Mouse (Mus musculus) testis, postnatal 14 days (tissue): ENCODE results near the gene Amigo2.
A peak's percentile ranks its signal among the peaks of the same experiment; 100 is the strongest.

Experiments used
- DNase-seq: peaks from one replicate; pipeline ENCODE4 v3.0.0; 2021; ENCODE audit warnings: low spot score

The Amigo2 gene

DNA sequence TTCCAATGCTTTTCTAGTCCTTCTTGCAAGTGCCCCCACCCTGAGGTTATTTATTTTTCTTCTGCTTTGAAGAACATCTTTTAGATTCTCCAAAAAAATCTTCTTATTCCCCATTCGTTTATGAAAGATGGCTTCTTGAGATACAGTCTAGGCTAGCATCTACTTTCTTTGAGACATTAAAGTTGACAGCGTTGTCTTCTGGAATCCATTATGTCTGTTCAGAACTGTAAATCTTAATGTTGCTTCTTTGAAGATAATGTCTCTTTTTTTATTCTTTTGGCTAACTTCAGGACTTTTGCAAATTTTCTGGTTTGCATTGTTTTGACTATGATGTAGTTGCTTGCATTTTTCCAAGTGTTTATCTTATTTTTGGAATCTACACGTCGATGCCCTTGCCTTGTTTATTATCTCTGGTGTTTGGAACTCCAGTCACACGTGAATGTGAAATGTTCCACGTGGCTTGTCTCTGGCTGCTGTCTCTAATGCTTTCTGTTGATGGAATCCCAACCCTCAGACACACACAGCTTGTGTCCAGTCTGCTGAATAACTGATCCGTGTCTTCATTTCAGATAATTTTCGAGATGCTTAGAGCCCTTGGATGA, 20.1 kb upstream of the Amigo2 start:
- no peak for DNase-seq

DNA sequence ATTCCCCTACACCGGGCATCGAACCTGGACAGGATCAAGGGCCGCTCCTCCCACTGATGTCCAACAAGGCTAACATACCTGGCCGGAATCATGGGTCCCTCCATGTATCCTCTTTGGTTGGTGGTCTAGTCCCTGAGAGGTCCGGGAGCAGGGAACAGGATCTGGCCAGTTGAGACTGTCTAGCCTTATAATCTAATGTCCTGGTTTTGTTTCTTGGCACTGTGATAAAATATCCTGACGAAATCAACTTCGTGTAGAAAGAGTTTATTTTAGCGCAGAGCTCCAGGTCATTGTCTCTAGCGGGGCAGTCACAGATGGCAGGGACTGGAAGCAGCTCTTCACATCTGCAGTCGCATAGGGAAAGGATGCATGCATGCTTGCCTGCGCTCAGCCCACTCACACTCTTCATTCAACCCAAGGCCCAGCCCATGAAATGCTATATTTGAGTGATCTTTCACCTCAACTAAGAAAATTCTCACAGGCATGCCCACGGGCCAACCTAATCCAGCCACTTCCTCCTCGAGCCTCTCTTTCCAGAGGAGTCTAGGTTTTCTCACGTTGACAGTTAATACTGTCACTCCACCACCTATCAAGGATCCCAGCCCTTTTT, 19.3 kb upstream of the Amigo2 start:
- no peak for DNase-seq

DNA sequence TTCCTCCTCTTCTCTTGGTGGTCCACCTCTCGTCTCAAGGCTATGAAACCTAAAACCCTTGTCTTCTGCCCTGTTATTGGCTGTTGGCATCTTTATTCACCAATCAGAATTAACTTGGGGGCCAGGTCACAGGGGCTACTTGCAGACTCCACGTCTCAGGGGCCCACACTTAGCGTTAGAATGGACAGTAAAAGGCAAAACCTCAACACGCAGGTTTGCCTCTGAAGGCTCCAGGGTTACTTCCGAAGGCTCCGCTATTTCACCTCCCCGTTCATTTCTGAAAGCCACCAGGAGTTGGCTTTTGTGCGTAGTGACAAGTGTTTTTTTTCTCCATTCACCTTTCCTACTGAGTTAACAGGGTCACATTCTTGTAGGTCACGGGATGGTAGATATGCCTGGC, 15.2 kb upstream of the Amigo2 start:
- DNase-seq = no peak

DNA sequence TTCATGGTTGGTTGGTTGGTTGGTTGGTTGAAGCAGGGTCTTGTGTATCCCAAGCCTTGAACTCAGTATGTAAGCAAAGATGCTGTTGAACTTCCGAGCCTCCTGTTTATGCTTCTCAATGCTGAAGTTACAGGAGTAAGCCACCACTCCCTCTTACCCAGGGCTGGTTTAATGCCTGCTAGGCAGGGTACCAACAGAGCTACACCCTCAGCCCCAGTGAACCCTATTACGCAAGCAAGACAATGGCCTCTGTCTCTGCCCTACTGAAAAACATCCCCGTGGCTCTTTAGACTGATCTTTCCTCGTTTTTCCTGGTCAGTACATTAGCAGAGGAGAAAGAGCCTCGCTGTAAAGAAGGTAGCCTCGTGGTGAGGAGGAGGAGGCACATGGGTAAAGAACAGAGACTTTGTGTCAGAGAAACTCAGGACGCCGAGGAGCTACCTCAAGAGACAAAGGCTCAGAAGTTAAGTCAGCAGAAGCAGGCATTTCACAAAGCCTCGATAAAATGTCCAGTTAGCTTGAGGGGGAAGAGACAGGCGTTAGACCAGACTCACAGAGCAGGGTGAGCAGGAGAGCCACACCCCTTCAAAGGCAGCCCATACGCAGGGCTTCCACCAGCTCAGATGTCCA, 13.0 kb upstream of the Amigo2 start:
- no peak for DNase-seq

DNA sequence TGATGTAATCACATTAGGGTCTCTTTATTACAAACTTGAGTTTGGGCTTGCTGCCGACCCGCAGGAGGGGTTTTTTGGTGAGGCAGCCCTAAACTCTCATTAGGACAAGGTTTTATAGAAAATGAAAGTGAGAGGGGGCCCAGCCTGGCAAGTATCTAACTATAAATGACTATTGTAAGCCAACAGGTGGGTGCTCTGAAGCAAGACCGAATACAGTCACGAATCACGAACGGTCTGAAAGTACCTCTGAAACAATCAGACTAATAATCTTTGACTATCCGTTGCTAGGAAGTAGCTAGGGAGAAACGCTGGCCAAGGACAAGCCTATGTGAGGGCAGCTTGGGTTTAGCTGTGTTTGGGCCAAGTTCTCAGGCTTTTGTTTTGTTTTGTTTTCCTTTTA, 12.2 kb upstream of the Amigo2 start:
- no peak for DNase-seq

DNA sequence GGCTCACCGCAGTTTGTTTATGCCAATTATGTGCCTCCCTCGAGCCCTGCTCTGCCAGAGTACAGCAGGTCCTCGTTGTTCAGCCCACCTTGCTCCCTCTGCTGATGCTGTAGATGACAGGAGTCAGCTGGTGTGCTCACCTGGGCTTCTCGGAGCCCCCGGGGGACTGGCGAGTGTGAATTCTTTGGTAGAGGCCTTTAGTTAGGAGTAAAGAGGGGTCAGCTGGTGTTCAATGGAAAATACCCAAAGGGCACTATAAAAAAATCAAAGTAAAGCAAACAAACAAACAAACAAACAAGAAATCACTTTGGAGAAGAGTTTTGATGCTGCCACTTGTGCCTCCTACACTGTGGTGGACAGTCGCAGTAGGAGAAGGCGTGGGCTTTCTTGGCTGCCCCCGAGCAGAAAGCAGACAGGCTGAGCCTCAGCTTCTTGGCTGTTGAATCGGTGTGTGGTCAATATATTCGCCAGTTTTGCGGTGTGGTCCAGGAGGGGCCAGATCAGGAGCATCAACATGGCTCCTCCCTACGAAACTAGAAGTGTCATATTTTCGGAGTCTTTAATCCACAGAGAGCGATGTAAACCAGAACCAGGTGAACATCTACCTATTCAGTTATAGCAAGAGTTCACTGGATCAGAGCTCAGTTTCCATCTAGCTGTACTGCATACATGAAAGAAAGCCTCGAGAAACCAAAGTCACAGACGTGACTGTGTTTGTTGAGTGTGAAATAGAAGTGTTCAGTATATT, 11.6 kb upstream of the Amigo2 start:
- DNase-seq = no peak

DNA sequence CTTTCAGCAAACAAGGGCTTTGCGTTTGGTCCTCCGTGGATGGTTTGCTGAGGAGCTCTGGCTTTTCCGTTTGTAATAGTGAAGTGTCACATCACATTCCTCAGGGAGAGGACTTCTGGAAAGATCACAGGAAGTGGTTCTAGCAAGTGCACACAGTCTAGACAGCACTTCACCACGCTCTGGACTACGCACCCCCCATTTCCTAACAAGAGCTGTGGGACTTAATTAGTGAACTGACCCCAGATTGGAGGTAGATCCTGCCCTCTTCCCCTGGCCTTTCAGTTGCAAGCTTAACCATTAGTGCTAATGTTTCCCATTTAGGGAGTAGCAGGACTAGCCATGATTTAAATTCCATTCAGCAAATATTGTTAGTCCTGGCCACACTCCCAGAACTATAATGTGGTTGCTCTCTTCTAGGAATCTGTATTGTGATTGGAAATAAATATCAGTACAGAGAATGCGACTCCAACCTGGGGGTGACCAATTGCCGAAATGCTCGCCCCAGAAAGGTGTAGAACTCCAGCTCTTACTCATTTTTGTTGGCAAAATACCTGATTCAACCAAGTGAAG, 10.2 kb upstream of the Amigo2 start:
- no peak for DNase-seq

DNA sequence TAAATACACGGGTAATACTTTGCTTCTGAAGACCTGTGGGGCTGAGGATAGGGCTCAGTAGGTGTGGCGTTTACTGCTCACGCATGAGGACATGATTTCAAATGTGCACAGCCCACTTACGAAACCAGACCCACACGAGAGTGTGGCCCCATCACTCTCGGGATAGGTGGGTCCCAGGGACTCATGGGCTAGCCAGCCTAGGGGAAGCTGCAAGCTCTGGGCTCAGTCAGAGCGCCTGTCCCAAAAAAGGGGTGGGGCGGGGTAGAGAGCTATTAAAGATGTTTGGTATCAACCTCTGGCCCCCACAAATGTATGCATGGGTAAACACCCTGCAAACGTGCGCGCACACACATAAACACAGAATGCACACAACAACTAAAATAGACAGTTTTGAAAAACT, 9.3 kb upstream of the Amigo2 start:
- no peak for DNase-seq

DNA sequence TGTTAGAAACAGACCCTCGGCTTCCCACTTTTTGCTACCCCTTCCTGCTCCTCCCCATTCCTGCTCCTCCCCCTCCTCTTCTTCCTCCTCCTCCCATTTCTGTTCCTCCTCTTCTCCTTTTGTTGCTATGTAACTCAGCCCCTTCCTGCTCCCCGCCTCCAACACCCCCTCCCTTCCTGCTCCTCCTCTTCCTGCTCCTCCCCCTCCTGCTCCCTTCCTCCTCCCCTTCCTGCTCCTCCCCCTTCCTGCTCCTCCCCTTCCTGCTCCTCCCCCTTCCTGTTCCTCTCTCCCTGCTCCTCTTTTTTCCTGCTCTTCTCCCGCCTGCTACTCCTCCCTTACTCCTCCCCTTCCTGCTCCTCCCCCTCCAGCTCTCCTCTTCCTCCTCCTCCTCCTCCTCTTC, 8.7 kb upstream of the Amigo2 start:
- peak; percentile 72 for DNase-seq

DNA sequence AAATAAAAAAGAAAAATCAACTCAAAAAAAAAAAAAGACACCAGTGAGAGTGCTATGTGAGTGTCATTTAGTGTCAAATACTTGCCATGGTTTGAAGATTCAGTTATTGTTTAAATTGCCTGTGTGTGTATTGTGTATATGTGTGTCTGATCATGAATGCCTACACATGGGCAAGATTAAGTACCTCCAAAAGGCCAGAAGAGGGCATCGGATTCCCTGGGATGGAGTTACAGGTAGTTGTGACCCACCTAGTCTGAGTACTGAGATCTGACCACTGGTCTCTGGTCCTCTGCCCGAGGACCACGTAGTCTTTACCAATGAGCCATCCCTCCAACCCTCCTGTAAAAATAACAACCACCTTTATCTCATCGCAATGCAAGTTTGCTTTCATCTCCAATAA, 7.3 kb upstream of the Amigo2 start:
- no peak for DNase-seq

DNA sequence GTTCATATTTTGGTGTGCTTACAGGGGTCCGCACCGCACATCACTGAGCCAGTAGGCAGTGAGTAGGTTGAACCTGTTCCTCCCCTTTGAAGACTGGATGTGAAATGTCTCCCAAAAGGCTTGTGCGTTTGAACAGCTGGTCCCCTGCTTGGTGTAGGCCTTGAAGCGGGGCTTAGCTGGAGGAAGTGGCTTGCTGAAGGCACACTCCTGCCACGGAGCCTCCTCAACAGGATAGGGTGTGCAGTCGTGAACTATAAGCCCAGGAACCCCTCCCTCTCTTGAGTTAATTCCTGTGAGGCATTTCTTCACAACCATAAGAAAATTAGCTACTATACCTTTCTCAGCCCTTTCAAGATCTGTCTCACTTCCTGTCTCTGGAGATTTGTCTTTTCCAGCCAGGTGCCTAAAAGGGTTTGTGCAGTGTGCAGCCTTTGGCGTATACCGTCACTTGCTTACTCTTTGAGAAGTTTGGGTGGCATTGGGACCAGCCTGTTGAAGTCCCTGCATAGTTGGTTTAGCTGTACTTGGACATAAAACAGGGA, 5.5 kb upstream of the Amigo2 start:
- DNase-seq = no peak

DNA sequence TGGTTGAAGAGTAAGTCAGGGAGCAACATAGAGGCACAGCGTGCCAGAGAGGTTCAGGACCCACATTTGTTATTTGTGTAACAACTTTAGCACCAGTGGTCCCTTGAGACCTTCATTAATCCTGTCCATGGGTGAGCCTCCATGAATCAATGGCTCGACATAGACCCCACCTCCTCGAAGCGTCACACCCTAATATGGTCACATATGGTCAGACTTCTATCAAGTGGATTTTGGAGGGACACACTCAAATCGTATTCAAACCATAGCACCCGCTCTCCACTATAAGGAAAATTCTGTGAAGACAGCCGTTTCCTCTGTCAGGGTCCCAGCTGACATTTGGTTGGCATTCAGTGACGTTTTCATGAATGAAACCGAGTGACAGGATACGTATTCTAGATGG, 2.2 kb upstream of the Amigo2 start:
- DNase-seq = no peak

DNA sequence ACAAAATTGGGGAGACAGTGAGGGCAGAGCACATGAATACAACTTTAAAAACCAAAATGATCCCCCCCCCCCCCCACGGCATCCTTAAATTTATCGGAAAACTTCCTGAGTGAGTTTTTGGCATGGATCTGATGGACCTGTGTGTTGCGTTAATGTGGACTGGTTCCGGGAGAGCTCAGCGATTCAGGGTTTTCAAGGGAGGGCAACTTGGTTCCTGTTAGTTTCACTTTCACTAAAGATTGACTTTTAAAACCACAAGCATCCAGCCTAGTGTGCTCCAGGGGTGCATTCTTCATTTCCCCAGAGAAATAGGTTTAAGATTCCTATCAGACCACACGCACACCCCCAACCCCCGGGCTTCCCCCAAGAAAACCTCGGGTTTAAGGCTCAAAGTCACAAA, 1.2 kb upstream of the Amigo2 start:
- DNase-seq = no peak

DNA sequence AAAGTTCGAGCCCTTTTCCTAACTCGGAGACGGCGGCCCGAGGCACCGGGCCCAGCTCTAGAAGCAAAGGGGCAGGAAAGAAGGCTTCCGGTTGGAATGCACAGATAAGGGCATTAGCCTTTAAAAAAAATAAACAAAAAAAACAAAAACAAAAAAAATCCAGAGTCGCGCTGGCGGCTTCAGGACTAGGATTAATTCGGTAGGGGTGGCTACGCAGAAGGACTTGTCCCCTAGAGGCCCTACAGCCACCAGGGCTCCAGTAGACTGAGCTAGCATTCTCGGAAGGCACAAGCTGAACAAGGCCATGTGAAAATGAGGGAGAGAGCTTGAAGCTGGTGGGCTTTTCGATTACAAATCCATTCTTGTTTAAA, 689 bp upstream of the Amigo2 start:
- DNase-seq = no peak

DNA sequence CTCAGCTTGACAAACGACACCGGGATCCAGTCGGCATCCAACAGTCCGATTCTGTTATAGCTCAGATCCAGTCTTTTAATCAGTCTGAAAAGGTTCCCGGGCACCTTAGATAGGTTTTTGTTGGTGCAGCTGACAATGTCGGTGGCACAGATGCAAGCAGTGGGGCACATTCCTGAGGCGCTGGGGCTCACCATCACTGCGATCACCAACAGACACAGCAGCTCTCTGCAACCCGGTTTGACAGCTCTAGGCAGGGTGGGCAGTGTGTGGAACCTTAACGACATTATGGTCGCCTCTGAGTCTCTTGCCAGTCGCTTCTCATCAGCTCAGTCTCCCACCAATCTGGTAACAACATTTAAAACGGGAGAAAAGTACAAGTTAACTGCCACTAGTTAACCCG, 831 bp downstream of the Amigo2 start:
- DNase-seq = no peak

DNA sequence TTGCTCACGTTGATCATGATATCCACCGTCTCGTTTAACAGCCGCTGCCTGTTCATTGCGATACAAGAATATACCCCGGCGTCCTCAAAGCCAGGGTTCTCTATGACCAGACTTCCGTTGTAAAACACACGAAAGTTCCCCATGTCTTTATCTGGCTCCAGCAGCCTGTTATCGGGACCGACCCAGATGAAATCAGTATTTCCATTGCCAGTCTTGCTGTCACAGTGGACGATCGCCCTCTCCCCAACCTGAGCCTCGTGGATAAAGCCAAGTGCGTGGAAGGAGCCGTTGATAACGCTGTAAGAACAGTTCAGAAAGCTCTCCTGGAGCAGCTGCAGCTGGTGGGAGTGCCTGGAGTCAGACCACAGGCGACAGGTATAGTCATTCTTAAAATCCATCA, 1.7 kb downstream of the Amigo2 start:
- DNase-seq = no peak

DNA sequence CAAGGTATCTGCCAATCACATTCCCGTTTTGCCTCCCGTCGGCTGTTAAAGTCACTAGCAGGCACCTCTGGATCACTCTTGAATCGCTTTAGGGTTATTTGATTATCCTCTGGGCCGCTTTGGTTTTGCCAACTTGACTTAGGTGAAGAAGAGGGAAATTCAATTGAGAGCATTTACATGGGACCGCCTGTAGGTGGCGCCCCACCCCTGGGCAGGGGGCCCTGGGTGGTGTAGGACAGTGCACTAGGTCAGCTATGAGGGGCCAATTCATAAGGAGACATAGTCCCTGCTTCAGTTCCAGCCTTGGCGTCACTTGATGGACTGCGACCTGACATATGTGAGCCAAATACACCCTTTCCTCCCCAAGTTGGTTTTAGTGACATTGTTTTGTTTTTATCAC, 10.1 kb downstream of the Amigo2 start:
- DNase-seq = peak; percentile 24

DNA sequence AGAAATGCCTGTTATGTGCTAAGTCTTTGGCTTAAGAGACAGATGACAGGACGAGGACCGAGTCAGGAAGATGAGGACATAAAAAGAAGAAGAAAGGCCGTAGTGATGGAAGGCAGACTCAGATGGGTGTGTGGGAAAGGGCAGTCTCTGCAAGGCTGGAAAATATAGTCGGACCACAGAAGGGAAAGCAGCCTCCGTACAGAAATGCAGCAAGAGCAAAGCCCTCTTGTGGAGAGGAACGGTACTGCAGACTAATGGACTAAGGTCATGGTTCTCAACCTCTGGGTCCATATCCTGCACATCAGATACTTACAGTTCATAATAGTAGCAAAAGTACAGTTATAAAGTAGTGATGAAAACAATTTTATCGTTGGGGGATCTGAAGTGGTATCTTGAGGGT, 11.9 kb downstream of the Amigo2 start:
- peak; percentile 44 for DNase-seq

DNA sequence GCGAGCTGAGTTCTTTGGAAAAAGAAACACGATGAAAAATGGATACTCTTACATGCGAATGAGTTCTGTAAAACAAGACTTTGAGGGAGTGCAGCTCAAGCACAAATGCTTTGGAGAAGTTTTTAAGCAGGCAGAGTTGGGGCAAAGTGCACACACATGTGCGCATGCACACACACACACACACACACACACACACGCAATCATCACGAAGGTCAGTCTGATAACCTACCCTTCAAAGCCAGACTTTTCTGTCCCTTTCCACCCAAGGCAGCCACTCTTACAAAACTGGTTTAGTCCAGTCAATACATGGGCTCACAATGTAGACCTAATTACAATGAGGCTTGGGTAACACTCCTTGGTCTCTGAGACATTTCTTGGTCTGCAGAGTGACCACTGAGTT, 13.0 kb downstream of the Amigo2 start:
- no peak for DNase-seq

DNA sequence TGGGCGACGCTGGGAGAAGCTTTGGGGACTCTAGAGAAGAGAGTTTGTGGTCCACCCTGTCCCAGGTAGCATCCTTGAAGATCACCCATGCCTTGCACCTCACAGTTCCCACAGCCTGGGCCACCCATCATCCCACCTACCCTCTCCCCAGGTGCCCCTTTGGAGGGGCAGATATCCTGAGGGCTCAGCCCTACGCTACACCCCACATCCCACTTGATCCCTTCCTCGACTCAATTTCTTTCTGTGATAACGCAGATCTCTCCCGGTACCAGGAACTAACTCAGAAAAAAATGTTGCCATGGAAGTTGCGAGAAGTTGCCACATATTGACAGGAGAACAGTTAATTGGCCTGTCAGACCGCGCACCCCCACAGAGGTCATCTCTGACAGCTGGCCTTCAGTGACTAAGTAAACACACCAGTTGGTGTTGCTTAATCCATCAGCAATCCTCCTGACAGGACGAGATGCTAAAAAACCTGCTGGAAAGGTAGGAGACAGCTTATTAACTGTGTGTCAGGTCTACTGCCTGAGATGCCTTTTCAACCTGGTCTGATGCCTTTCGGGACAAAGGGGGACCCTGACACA, 17.5 kb downstream of the Amigo2 start:
- no peak for DNase-seq

DNA sequence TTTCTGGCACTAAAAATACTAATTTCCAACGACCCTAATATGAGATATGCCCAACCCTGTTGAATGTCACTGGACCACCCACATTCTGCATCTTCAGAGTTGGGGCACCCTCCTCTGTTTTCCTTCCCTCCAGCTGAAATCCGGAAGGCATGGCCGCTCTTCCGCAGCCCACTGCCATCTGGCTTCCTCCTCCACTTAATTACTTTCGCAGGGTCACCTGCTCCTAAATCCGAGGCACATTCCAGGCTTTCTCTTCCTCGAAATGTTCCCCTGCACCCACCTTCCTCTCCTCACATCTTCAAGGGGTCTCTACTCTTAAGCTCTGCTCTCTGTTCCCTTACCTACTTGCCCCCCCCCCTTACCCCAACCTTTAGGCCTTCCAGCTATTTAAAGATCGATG, 23.1 kb downstream of the Amigo2 start:
- DNase-seq = no peak

DNA sequence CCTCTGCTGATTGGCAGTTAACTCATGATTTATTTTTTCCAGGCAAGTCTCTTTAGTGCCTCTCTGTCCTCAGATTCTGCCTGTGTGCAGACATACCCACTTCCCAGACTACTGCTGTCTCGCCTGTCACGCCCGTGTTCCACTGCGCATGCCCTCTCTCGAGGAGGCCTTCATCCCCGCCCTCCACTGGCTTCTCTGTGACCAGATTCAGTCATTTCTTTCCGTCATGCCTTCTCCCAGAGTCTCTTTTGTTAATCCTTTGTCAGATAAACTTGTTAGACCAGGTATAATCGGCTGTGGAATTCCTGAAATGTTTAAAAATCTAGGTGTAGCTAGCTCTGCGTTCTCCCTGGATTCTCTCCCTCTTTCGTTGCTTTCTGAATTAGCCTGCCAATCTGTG, 23.7 kb downstream of the Amigo2 start:
- DNase-seq = no peak
